Mouse (Mus musculus) CH12.LX (cell line): Measurements from ENCODE around the gene Gm10272. TPM values are rescaled to one million over a fixed set of nuclear protein-coding genes. Genes with fewer than 3 reads are reported as not detected.
A peak's percentile ranks its signal among the peaks of the same experiment; 100 is the strongest.
"Not testable (repeated sequence)": the region's sequence is repeated elsewhere in the genome, so short reads cannot be mapped to it uniquely, and the experiment has no call there.

Experiments used
- DNase-seq: peaks from one replicate; pipeline ENCODE4 v3.0.0-alpha.2; 2013; ENCODE audit errors: extremely low read depth
- H3K27ac ChIP-seq: 2 replicates; pipeline ENCODE4 v1.5.1; 2012; ENCODE audit warnings: low read depth, mild to moderate bottlenecking, control low read depth, moderate library complexity; ENCODE audit not compliant: insufficient read depth
- H3K27me3 ChIP-seq: replicated peaks from 2 replicates; pipeline ENCODE3; 2012; ENCODE audit warnings: inconsistent platforms
- H3K36me3 ChIP-seq, 2 experiments: replicated peaks in 1 of 2; 2 replicates each; pipeline versions ENCODE3 to v1.6.1; 2012; ENCODE audit warnings: inconsistent platforms in 1 of 2, low read length in 1 of 2, mild to moderate bottlenecking in 1 of 2, mixed read lengths in 1 of 2, moderate library complexity in 1 of 2; ENCODE audit not compliant: control insufficient read depth in 1 of 2, insufficient read depth in 1 of 2
- H3K4me1 ChIP-seq, 2 experiments: 2 replicates each; pipeline ENCODE4 v1.6.1; 2012; ENCODE audit warnings: inconsistent platforms in 1 of 2, moderate library complexity in 1 of 2; ENCODE audit not compliant: insufficient read depth in 2 of 2, control insufficient read depth in 1 of 2
- H3K4me2 ChIP-seq: 2 replicates; pipeline ENCODE4 v1.6.1; 2012; ENCODE audit warnings: low read depth, mild to moderate bottlenecking, control low read depth; ENCODE audit not compliant: poor library complexity, insufficient read depth, severe bottlenecking
- H3K4me3 ChIP-seq, 3 experiments: fragments of 150-350 bp in 1 of 3; sonication (generic) in 1 of 3; replicated peaks in 1 of 3; 2 replicates each; pipeline versions ENCODE3 to v1.5.1; 2011 to 2012; ENCODE audit warnings: low read depth in 2 of 3, low read length in 2 of 3, mild to moderate bottlenecking in 2 of 3, moderate library complexity in 2 of 3, control low read depth in 1 of 3, improper control_type of control experiment in 1 of 3, inconsistent platforms in 1 of 3, mixed read lengths in 1 of 3; ENCODE audit not compliant: poor library complexity in 1 of 3
- H3K79me2 ChIP-seq: replicated peaks from 2 replicates; pipeline ENCODE4 v1.6.1; 2012; ENCODE audit warnings: mild to moderate bottlenecking, moderate library complexity; ENCODE audit not compliant: control insufficient read depth, poor library complexity, insufficient read depth, severe bottlenecking; ENCODE audit errors: extremely low read depth
- H3K9ac ChIP-seq: 2 replicates; pipeline ENCODE4 v1.6.1; 2012; ENCODE audit warnings: low read depth, mild to moderate bottlenecking, control low read depth, moderate library complexity; ENCODE audit not compliant: insufficient read depth
- H3K9me3 ChIP-seq: replicated peaks from 2 replicates; pipeline ENCODE3; 2012; ENCODE audit warnings: low read length, inconsistent platforms, mixed read lengths
- BHLHE40 ChIP-seq: IDR thresholded peaks from 2 replicates; pipeline ENCODE4 v1.6.1; 2011; ENCODE audit warnings: mild to moderate bottlenecking, low read depth, low read length, improper control_type of control experiment
- ELF1 ChIP-seq: IDR thresholded peaks from 2 replicates; pipeline ENCODE4 v1.6.1; 2014; ENCODE audit warnings: low read depth, mild to moderate bottlenecking, inconsistent platforms, low read length, improper control_type of control experiment
- EP300 ChIP-seq: IDR thresholded peaks from 2 replicates; pipeline ENCODE4 v1.6.1; 2011; ENCODE audit warnings: low read length, improper control_type of control experiment
- ETS1 ChIP-seq: conservative IDR thresholded peaks from 2 replicates; pipeline ENCODE4 v1.6.1; 2012; ENCODE audit warnings: low read depth, mild to moderate bottlenecking, inconsistent platforms, low read length, improper control_type of control experiment, moderate library complexity
- IRF4 ChIP-seq: IDR thresholded peaks from 2 replicates; pipeline ENCODE4 v1.6.1; 2014; ENCODE audit warnings: low read depth, mild to moderate bottlenecking, inconsistent platforms, low read length, improper control_type of control experiment
- JUN ChIP-seq: IDR thresholded peaks from 2 replicates; pipeline ENCODE4 v1.6.1; 2011; ENCODE audit warnings: low read depth, mild to moderate bottlenecking, low read length, improper control_type of control experiment, moderate library complexity; ENCODE audit not compliant: insufficient read depth
- KAT2A ChIP-seq: IDR thresholded peaks from 2 replicates; pipeline ENCODE4 v1.6.1; 2012; ENCODE audit warnings: low read length, improper control_type of control experiment, inconsistent platforms; ENCODE audit not compliant: insufficient replicate concordance
- MAFK ChIP-seq: IDR thresholded peaks from 2 replicates; pipeline ENCODE4 v1.6.1; 2011; ENCODE audit warnings: low read length, improper control_type of control experiment; ENCODE audit not compliant: insufficient replicate concordance
- MXI1 ChIP-seq: IDR thresholded peaks from 2 replicates; pipeline ENCODE4 v1.6.1; 2011; ENCODE audit warnings: mild to moderate bottlenecking, low read depth, low read length, improper control_type of control experiment
- SIN3A ChIP-seq: IDR thresholded peaks from 2 replicates; pipeline ENCODE4 v1.6.1; 2012; ENCODE audit warnings: low read length, improper control_type of control experiment, inconsistent platforms
- SMC3 ChIP-seq: IDR thresholded peaks from 2 replicates; pipeline ENCODE4 v1.6.1; 2011; ENCODE audit warnings: low read depth, low read length, improper control_type of control experiment
- USF2 ChIP-seq: conservative IDR thresholded peaks from 2 replicates; pipeline ENCODE4 v1.6.1; 2011; ENCODE audit warnings: low read depth, low read length, improper control_type of control experiment
- ZKSCAN1 ChIP-seq: IDR thresholded peaks from 2 replicates; pipeline ENCODE4 v1.6.1; 2012; ENCODE audit warnings: low read depth, inconsistent platforms, low read length, improper control_type of control experiment, borderline replicate concordance
- dilution Hi-C: fragments of 300-500 bp; cut with MboI; formaldehyde crosslinking; loops from 2 replicates; pipeline ENCODE4 v1.14.3; 2020; ENCODE audit warnings: low sequenced_read_pairs; ENCODE audit not compliant: extremely low pct_unique_long_range_greater_than_20kb, extremely low pct_ligation_motif_present
- in situ Hi-C: fragments of 300-500 bp; cut with MboI; formaldehyde crosslinking; loops from 3 replicates; pipeline ENCODE4 v1.14.3; 2019; ENCODE audit warnings: low sequenced_read_pairs, low pct_ligation_motif_present, low pct_unique_long_range_greater_than_20kb, mixed read lengths
- polyA plus RNA-seq: library from polyadenylated mRNA; unstranded; fragments of >175 nt; gene quantifications from 2 replicates; pipeline ENCODE4 v1.2.1, GENCODE M21; 2012; ENCODE audit warnings: low read depth; ENCODE audit not compliant: insufficient read length
- total RNA-seq, 2 experiments: library from RNA; depleted of rRNA; stranded (reverse); fragments of 300-350 nt in 1 of 2; fragments of >200 nt in 1 of 2; gene quantifications; 2 replicates each; pipeline ENCODE4 v1.2.3; 2012 to 2014

Gm10272 gene
- total and polyA plus RNA-seq, 3 experiments = not detected

GRCm38 (mm10) chr10:77735928-77736327 lies 29.5 kb downstream of the Gm10272 start:
- in situ Hi-C loops (no loop called here), dilution Hi-C loops (no loop called here)

GRCm38 (mm10) chr10:77738929-77739328 lies 32.5 kb downstream of the Gm10272 start:
- in situ Hi-C loops = no loop called here
- TF ChIP-seq ETS1 (no peak), USF2 (no peak), ELF1 (no peak), MXI1 (no peak), JUN (no peak), KAT2A (no peak), IRF4 (peak; percentile 57), EP300 (peak; percentile 60), SMC3 (no peak)
- H3K36me3 ChIP-seq = no peaks in the 10 kb centered on the region
- H3K79me2 ChIP-seq = no peaks in the 10 kb centered on the region
- H3K9ac ChIP-seq = no peak overlapping the region
- no peak for DNase-seq
- no peak overlapping the region for H3K4me3 ChIP-seq
- peaks cover 0 to 5% of the 10 kb centered on the region in 2 experiments; a peak in 2 of 4 replicates for H3K4me1 ChIP-seq
- dilution Hi-C loops = no loop called here
- H3K4me2 ChIP-seq = peak overlapping the region; percentile 37; the same call in 1 of the 2 replicates
- H3K9me3 ChIP-seq = peaks cover 11% of the 10 kb centered on the region
- peaks cover 47% of the 10 kb centered on the region for H3K27me3 ChIP-seq
- no peak overlapping the region for H3K27ac ChIP-seq

More at GRCm38 (mm10) chr10:77735928-77736327, 29.5 kb downstream of the Gm10272 start:
- H3K27me3 ChIP-seq = peaks cover 53% of the 10 kb centered on the region
- peaks cover 12% of the 10 kb centered on the region for H3K9me3 ChIP-seq
- H3K27ac ChIP-seq = no peak overlapping the region
- DNase-seq = no peak
- H3K4me3 ChIP-seq = no peak overlapping the region
- TF ChIP-seq SIN3A = no peak
- TF ChIP-seq ZKSCAN1 = no peak
- TF ChIP-seq BHLHE40 = no peak
- no peak for TF ChIP-seq MAFK
- no peak overlapping the region for H3K9ac ChIP-seq
- no peak overlapping the region for H3K4me2 ChIP-seq
- no peaks in the 10 kb centered on the region for H3K36me3 ChIP-seq
- H3K4me1 ChIP-seq = peaks cover 0 to 5% of the 10 kb centered on the region in 2 experiments; a peak in 2 of 4 replicates
- no peaks in the 10 kb centered on the region for H3K79me2 ChIP-seq

GRCm38 (mm10) chr10:77741924-77742688 lies 35.7 kb downstream of the Gm10272 start, which contains the start of gene Gm18596:
TSS of gene Gm18596 (minus strand) at chr10:77742638.
- H3K9ac ChIP-seq, H3K36me3 ChIP-seq, H3K79me2 ChIP-seq, H3K4me3 ChIP-seq, H3K4me2 ChIP-seq, DNase-seq, H3K27ac ChIP-seq, dilution Hi-C loops, H3K4me1 ChIP-seq, H3K9me3 ChIP-seq, in situ Hi-C loops: not testable (repeated sequence)
- H3K27me3 ChIP-seq = peaks cover 50% of the 10 kb centered on the region

- H3K4me3 ChIP-seq, H3K4me1 ChIP-seq, H3K36me3 ChIP-seq, H3K4me2 ChIP-seq, H3K9ac ChIP-seq, H3K79me2 ChIP-seq, dilution Hi-C loops, H3K27ac ChIP-seq, in situ Hi-C loops, DNase-seq: not testable (repeated sequence)
- peaks cover 18% of the 10 kb centered on the region for H3K9me3 ChIP-seq
- H3K27me3 ChIP-seq = peaks cover 20% of the 10 kb centered on the region
Measured at GRCm38 (mm10) chr10:77750686-77751085, 44.3 kb downstream of the Gm10272 start.
